Mouse (Mus musculus) liver, adult 2 months (tissue): ENCODE data around the gene Irs3. TPM values are rescaled to one million over a fixed set of nuclear protein-coding genes. Genes with fewer than 3 reads are reported as not detected.

ENCODE experiments used
- DNase-seq: peaks from one replicate; pipeline ENCODE4 v3.0.0-alpha.2; 2011; ENCODE audit warnings: low read depth, low spot score; ENCODE audit errors: extremely low read depth
- H3K27ac ChIP-seq: fragments of 200-500 bp; replicated peaks from 2 replicates; pipeline ENCODE4 v1.5.1; 2012; ENCODE audit warnings: low read depth, mild to moderate bottlenecking, control low read depth, inconsistent platforms, low read length; ENCODE audit not compliant: insufficient read depth
- H3K27me3 ChIP-seq: fragments of 200-500 bp; 2 replicates; pipeline ENCODE4 v1.6.1; 2012; ENCODE audit warnings: mild to moderate bottlenecking, moderate library complexity, low read length, inconsistent platforms; ENCODE audit not compliant: control insufficient read depth, insufficient read depth
- H3K36me3 ChIP-seq: fragments of 200-500 bp; 2 replicates; pipeline ENCODE4 v1.6.1; 2012; ENCODE audit warnings: low read length, inconsistent platforms; ENCODE audit not compliant: control insufficient read depth, insufficient read depth
- H3K4me1 ChIP-seq: fragments of 200-500 bp; 2 replicates; pipeline ENCODE4 v1.6.1; 2011; ENCODE audit warnings: low read length; ENCODE audit not compliant: control insufficient read depth, insufficient read depth
- H3K4me3 ChIP-seq: fragments of 200-500 bp; 2 replicates; pipeline ENCODE4 v1.5.1; 2011; ENCODE audit warnings: low read depth, mild to moderate bottlenecking, control low read depth, low read length, moderate library complexity; ENCODE audit not compliant: insufficient read depth
- H3K79me2 ChIP-seq: fragments of 200-500 bp; 2 replicates; pipeline ENCODE4 v1.6.1; 2012; ENCODE audit warnings: inconsistent platforms, mild to moderate bottlenecking, low read length, moderate library complexity; ENCODE audit not compliant: control insufficient read depth, insufficient read depth
- H3K9ac ChIP-seq: fragments of 200-500 bp; 2 replicates; pipeline ENCODE4 v1.6.1; 2012; ENCODE audit warnings: low read depth, mild to moderate bottlenecking, control low read depth, inconsistent platforms, low read length
- CTCF ChIP-seq: fragments of 200-500 bp; IDR thresholded peaks from 2 replicates; pipeline ENCODE4 v1.5.1; 2011; ENCODE audit warnings: low read depth, low read length, control low read depth
- POLR2A ChIP-seq: fragments of 200-500 bp; IDR thresholded peaks from 2 replicates; pipeline ENCODE4 v1.6.1; 2011; ENCODE audit warnings: low read length, control low read depth; ENCODE audit not compliant: insufficient read depth; ENCODE audit errors: extremely low read depth
- WGBS: fragments of 180-500 bp; shearing (Covaris S2); methylation state at CpG from one replicate; pipeline ENCODE4 v1.1.7; 2018; 5-methylcytosine and 5-hydroxymethylcytosine counted together
- polyA plus RNA-seq: library from polyadenylated mRNA; depleted of rRNA; stranded (reverse); fragments of >200 nt; gene quantifications from 2 replicates; pipeline ENCODE4 v1.2.3, GENCODE M21; 2012
- total RNA-seq: library from RNA; depleted of rRNA; stranded (reverse); fragments of >200 nt; gene quantifications from 2 replicates; pipeline ENCODE4 v1.2.3, GENCODE M21; 2014

Irs3 gene
- total and polyA plus RNA-seq, 2 experiments: 0.20 TPM; not detected in 1

- Histone ChIP-seq H3K36me3 (no peaks in the 10 kb centered on the region), H3K4me3 (no peak within 1 kb of the TSS), H3K27me3 (peaks cover 4% of the 10 kb centered on the region), H3K4me1 (peaks cover 11% of the 10 kb centered on the region), H3K27ac (no peak within 1 kb of the TSS), H3K9ac (no peak within 1 kb of the TSS), H3K79me2 (no peaks in the 10 kb centered on the region)
- TF ChIP-seq POLR2A (no peak), CTCF (no peak)
- no peak for DNase-seq
- WGBS: 78% methylated on average over 11 of the region's 11 CpGs
These were observed 32.0 kb downstream of the Irs3 start, which contains the start of gene Pcolce for GRCm38 (mm10) chr5:137613550-137613949. Gene Pcolce (minus strand): TSS chr5:137613784.

GRCm38 (mm10) chr5:137613076-137613475, 32.4 kb downstream of the Irs3 start:
- Histone ChIP-seq H3K4me1 (peaks cover 11% of the 10 kb centered on the region), H3K9ac (no peak overlapping the region), H3K27me3 (peaks cover 3% of the 10 kb centered on the region; the same call in 1 of the 2 replicates), H3K36me3 (no peaks in the 10 kb centered on the region), H3K27ac (no peak overlapping the region), H3K79me2 (no peaks in the 10 kb centered on the region), H3K4me3 (no peak overlapping the region)
- 90% methylated on average over 5 of the region's 5 CpGs for WGBS
- TF ChIP-seq CTCF (no peak), POLR2A (no peak)
- DNase-seq: no peak

GRCm38 (mm10) chr5:137611245-137611602, 34.3 kb downstream of the Irs3 start:
- Histone ChIP-seq H3K4me1 (peaks cover 11% of the 10 kb centered on the region), H3K36me3 (no peaks in the 10 kb centered on the region), H3K9ac (peak overlapping the region; percentile 26; the same call in 1 of the 2 replicates), H3K79me2 (no peaks in the 10 kb centered on the region), H3K27me3 (peaks cover 2% of the 10 kb centered on the region; the same call in 1 of the 2 replicates), H3K4me3 (peak overlapping the region; percentile 32; the same call in 1 of the 2 replicates), H3K27ac (peak overlapping the region; percentile 45)
- TF ChIP-seq CTCF (no peak), POLR2A (no peak)
- no peak for DNase-seq
- 18% methylated on average over 6 of the region's 6 CpGs for WGBS

GRCm38 (mm10) chr5:137610548-137611244, 34.8 kb downstream of the Irs3 start:
- peaks cover 11% of the 10 kb centered on the region for H3K4me1 ChIP-seq
- no peak for DNase-seq
- H3K27ac ChIP-seq: peak overlapping the region; percentile 45
- H3K9ac ChIP-seq: peak overlapping the region; percentile 35; the same call in 1 of the 2 replicates
- 32% methylated on average over 12 of the region's 12 CpGs for WGBS
- no peaks in the 10 kb centered on the region for H3K27me3 ChIP-seq
- TF ChIP-seq CTCF: no peak
- no peak for TF ChIP-seq POLR2A
- peak overlapping the region; percentile 43 for H3K4me3 ChIP-seq
- no peaks in the 10 kb centered on the region for H3K79me2 ChIP-seq
- H3K36me3 ChIP-seq: no peaks in the 10 kb centered on the region

DNA sequence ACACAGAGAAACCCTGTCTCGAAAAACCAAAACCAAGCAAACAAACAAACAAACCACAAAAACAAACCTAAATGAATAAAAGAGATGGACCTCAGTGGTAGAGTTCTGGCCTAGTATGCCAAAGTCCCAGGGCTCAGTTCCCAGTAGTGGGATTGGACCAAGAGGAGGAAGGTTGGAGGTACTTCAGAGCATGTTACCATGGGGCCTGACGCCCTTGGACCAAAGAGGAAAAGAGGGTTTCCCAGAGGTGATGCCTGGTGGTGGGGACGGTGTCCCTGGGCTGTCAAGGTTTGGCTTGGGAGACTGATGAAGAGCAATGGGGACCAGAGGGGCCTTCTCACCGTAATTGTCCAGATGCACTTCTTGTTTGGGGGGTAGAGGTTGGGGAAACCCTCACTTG, 35.5 kb downstream of the Irs3 start:
- H3K27me3 ChIP-seq: no peaks in the 10 kb centered on the region
- DNase-seq: no peak
- H3K4me1 ChIP-seq: peaks cover 11% of the 10 kb centered on the region
- WGBS: 80% methylated on average over 4 of the region's 4 CpGs
- H3K4me3 ChIP-seq: peak overlapping the region; percentile 43; the same call in 1 of the 2 replicates
- 0 out of 2 replicates have a peak overlapping the region, but pooled peaks have one; percentile 23 for H3K9ac ChIP-seq
- H3K27ac ChIP-seq: no peak overlapping the region
- TF ChIP-seq CTCF: no peak
- TF ChIP-seq POLR2A: no peak
- no peaks in the 10 kb centered on the region for H3K36me3 ChIP-seq
- H3K79me2 ChIP-seq: no peaks in the 10 kb centered on the region

DNA sequence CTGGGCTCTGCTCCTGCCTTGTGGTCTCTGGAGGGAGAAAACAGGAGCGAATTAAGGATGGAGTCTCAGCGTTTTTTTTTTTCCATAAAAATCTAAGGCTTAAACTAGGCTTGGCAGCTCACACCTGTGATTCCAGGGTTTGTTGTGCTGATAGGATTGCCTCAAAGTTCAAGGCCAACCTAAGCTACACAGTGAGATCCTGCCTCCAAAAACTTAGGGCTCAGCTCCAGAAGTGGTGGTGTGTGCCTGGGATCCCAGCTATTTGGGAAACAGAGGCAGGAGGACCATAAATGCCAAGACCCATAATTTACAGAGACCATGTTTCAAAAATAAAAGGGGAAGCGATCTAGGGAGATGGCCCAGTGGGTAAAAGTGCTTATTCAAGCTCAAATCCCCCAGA, 36.2 kb downstream of the Irs3 start:
- no peak overlapping the region for H3K4me3 ChIP-seq
- no peaks in the 10 kb centered on the region for H3K27me3 ChIP-seq
- H3K79me2 ChIP-seq: no peaks in the 10 kb centered on the region
- no peaks in the 10 kb centered on the region for H3K36me3 ChIP-seq
- TF ChIP-seq POLR2A: no peak
- no peak for TF ChIP-seq CTCF
- WGBS: 68% methylated on average over 3 of the region's 3 CpGs
- H3K9ac ChIP-seq: no peak overlapping the region
- H3K4me1 ChIP-seq: peaks cover 11% of the 10 kb centered on the region
- DNase-seq: peak; percentile 54
- H3K27ac ChIP-seq: no peak overlapping the region
